Mouse (Mus musculus) ovary, postnatal 14 days (tissue): ENCODE results near the gene Klb.
"Not testable (repeated sequence)": the region's sequence is repeated elsewhere in the genome, so short reads cannot be mapped to it uniquely, and the experiment has no call there.

Experiments
- DNase-seq: peaks from one replicate; pipeline ENCODE4 v3.0.0; 2022; ENCODE audit warnings: low spot score

The Klb gene

DNA sequence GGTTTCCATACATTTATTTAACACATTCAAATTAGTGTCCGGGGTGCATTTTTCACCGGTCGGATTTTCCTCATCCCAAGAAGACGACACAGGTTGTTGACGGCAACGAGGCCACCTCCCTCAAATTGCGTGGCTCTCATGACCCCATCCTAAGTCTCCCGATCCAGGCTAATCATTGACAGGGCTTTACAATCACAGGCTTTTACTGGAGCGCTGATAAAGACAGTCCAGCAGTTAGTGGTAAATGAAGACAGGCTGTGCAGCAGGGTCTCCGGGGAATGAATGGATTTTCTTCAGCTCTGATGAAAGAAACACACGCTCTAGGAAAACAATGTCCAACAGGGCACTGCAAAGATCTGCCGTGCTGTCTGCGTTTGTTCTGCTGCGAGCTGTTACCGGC is at the start of gene Klb:
TSS of gene Klb (plus strand) at position 147 of the 400 bp plus-strand sequence.
- no peak for DNase-seq

GRCm38 (mm10) chr5:65299623-65300022 is 48.5 kb upstream of the Klb start:
- not testable (repeated sequence) for DNase-seq

- no peak for DNase-seq
Observed at GRCm38 (mm10) chr5:65300121-65300520, 48.0 kb upstream of the Klb start.

DNA sequence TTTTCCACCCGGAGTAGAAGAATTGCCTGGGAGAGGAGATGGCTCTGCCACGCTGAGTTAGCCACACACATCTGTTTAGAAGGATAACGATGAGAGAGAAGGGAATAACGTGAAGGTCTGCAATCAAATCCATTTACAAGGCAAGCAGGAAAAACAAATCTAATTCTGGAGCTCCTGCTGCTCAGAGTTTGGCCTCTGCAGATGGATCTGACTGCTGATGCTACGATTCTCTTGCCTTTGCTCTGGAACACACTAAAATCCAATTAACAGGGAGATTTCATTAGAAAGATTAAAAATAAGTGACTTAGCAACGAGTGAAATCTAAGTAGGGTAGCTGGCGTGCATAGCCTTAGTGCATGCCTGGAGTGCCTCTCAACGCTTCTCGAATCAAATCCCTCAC is 42.6 kb upstream of the Klb start:
- no peak for DNase-seq

DNA sequence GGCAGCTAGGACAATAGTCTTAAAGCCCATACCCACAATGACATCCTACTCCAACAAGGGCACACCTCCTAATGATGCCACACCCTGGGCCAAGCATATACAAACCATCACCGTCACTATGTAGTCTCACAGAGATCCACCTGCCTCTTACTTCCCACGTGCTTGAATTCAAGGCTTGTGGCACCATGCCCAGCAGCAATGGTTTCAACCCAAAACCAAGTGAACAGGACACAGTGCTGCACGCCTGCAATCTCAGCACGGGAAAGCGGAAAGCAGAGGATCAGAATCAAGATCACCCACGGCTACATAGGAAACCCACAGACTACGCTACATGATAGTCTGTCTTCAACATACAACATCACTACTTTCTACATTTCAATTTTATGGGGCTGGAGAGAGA is 39.9 kb upstream of the Klb start:
- DNase-seq, result no peak

GRCm38 (mm10) chr5:65308866-65309265 is 39.2 kb upstream of the Klb start:
- DNase-seq, result no peak

DNA sequence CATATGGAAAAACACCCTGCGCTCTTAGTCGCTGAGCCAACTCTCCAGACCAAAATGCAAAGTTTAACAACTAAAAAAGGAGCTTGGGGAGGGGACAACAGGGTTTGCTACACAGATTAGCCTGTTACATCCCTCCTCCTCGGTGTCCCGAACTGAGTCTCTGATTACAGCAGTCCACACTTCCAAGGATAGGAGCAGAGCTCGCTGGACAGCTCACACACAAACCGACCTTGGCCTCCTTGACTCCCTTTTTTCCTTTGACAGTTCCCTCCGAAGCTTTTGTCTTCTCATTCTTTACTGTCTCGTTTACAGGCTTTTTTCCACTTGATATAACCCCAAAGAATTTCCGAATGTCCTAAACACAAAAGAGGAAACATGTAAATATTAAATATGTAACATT is 28.9 kb upstream of the Klb start:
- no peak for DNase-seq

GRCm38 (mm10) chr5:65322165-65322564 is 25.9 kb upstream of the Klb start:
- DNase-seq, result no peak

DNA sequence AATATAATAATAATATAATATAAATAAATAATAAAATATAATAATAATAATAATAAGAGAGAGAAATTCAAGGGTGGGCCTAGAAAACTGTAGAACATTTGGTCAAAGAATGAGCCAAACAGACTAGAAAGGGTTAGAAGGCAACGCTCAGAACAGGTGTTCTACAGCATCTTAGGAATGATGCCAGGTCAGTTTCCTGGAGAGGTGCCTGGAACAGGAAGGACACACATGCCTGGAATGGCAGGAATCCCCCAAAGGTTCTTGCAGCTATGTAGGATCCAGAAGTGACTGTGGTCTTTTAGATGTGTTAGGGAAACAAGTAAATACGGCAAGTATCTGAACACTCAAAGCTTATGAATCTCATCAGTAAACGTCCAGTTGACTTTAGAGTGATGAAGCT is 23.8 kb upstream of the Klb start:
- no peak for DNase-seq

DNA sequence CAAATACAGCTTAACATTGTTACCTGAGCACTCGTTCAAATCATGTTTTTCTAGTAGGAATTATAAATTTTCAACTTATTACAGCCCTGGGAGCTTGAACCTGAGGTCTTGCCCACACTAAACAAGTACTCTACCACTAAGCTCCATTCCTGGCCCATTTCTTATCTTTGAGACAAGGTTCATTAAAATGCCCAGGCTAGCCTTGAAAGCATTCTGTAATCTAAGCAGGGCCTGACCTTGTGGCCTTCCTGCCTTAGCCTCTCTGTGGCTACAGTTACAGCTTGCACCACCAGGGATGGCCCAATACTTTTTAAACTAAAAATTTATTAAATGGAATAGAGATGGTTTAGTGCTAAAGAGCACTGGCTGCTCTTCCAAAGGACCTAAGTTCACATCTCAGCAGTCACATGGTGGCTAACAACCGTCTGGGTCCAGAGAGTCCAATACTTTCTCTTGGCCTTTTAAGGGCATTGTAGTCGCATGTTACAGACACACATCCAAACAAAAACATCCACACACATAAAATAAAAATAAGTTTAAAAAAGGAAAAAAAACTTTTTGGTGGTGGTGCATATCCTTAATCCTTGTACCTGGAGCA is 23.3 kb upstream of the Klb start:
- DNase-seq, result no peak

DNA sequence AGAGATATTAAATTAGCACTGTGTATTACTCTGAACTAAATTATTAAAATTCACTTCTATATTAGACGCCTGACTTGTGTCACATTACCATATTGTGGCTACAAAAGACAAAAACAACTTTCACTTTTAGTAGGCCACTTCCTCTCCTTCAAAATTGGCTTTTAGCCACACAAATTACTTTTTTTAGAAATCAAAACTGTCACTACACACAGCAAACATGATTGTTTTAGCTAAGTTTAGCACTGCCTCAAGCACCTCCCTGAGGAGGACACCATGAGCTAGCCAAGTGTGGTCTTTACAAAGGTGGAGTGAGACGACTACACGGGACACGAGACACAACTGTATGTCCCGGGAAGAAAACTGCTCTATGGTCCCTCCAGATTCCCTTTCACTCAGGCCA is 21.9 kb upstream of the Klb start:
- no peak for DNase-seq

GRCm38 (mm10) chr5:65329971-65330370 is 18.1 kb upstream of the Klb start:
- DNase-seq, result no peak

- DNase-seq, result no peak
Observed at GRCm38 (mm10) chr5:65334788-65335187, 13.3 kb upstream of the Klb start.

DNA sequence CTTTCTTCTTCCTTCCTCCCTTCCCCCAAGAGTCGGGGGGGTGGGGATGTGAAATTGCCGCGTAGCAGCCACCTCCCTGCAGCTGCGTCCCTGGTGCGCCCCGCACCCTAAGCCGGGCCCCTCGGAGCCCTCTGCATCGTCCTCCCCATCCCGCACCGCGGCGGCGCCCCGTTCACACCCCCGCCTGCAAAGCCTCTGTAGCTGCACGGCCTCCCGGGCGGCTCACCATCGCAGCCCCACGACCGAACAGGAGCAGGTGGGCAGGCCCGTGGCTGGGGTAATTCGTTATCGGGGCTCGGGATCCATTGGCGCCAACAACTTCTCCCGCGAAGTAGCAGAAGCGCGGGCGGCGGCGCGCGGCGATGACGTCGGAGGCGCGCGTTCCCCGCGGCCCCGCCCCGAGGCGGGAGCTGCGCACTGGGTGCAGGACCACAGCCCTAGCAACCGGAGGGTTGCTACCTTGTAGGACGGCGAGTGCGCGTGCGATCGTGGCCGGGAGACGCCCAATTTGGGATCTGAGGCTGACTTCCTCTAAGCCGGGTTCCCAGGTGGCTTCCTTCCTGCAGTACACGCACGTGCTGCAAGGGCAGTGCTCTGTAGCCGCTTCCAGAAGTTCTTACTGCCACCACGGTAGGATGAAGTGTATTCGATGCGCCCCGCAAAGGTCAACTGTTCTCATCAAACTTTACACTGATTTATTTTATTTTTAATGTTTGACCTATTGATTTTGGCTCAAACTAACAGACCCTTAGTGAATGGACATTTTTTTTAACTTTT is 12.6 kb upstream of the Klb start, which contains the start of gene Rfc1:
TSS of gene Rfc1 (minus strand) at position 373 of the 777 bp plus-strand sequence.
- peak; percentile 80 for DNase-seq

- DNase-seq, result no peak
Observed at GRCm38 (mm10) chr5:65336075-65336355, 12.1 kb upstream of the Klb start.

DNA sequence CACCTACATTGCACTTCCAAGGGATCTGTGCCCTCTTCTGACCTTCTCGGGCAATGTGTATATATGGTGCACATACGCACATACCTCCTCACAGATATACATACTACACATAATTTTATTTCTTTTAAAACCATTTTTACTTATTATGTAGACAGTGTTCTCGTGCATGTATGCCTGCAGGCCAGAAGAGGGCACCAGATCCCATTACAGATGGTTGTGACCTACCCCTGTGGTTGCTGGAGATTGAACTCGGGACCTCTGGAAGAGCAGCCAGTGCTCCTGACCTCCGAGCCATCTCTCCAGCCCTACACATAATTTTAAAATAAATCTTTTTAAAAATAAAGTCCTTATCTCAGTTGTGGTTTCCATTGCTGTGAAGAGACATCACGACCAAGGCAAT is 9.7 kb upstream of the Klb start:
- no peak for DNase-seq

GRCm38 (mm10) chr5:65340167-65340566 is 7.9 kb upstream of the Klb start:
- no peak for DNase-seq

GRCm38 (mm10) chr5:65350508-65350907 is 2.4 kb downstream of the Klb start:
- DNase-seq, result no peak

- DNase-seq, result no peak
Observed at GRCm38 (mm10) chr5:65354097-65354496, 6.0 kb downstream of the Klb start.

DNA sequence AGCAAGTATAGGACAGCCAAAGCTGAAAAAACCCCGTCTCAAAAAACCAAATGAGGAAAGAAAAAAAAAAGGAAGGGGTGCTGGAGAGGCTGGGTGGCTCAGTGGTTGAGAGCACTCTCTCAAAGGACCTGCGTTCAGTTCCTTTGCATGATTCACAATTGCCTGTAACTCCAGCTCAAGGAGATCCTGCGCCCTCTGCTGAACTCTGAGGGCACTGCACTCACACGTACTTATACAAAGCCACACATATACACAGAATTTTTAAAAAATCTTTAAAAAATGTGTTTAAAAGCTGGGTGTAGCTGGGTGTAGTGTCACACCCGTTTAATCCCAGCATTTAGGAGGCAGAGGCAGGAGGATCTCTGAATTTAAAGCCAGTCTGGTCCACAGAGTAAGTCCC is 6.9 kb downstream of the Klb start:
- no peak for DNase-seq

- no peak for DNase-seq
Observed at GRCm38 (mm10) chr5:65356851-65357250, 8.7 kb downstream of the Klb start.

- DNase-seq, result no peak
Observed at GRCm38 (mm10) chr5:65357771-65358170, 9.7 kb downstream of the Klb start.

- DNase-seq, result no peak
Observed at GRCm38 (mm10) chr5:65367837-65368236, 19.7 kb downstream of the Klb start.

GRCm38 (mm10) chr5:65371551-65371950 is 23.4 kb downstream of the Klb start:
- DNase-seq, result no peak
